Mouse (Mus musculus): Measurements from ENCODE around the gene Figla.

Gene Figla

GRCm38 (mm10) chr6:86029323-86029713 is 13.3 kb downstream of the Figla start:
- no peak for DNase-seq

DNA sequence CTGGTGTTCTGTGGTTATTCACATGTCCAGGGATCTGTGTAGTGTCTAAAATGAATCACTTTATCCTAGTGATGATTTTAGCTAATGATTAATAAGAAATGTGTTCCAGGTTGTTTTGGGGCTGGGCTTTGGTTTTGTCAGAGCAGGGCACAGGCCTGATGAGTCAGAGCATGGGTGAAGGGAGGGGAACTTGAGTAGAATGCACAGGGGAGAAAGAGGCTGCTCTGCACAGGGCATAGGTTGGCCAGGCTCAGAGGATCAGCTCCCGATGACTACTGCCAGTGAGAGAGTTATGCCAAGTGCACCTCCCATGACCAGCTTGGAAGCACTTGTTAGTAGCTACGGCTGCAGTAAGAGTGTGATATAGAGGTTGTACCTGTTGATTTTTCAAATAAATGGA is 15.6 kb downstream of the Figla start:
- DNase-seq = no peak

- no peak for DNase-seq
These were observed 17.7 kb downstream of the Figla start for GRCm38 (mm10) chr6:86033635-86034034.

GRCm38 (mm10) chr6:86038901-86039300 is 22.9 kb downstream of the Figla start:
- no peak for DNase-seq

DNA sequence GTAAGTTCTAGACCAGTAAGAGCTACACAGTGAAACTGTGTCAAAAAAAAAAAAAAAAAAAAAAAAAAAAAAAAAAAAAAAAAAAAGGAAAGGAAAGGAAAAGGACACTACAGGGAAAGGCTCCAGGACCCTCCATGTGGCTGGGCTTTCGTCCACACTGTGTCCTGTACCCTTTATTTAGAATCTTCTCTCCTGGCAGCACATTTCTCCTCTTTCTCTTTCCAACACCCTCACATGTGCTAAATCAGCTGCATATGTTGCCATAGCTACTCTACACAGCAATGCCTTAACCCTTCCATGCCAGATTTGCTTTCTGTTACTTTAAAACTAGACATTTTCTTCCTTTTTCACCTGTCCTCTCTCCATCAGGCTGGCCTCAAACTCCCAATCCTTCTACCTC is 24.2 kb downstream of the Figla start:
- no peak for DNase-seq

DNA sequence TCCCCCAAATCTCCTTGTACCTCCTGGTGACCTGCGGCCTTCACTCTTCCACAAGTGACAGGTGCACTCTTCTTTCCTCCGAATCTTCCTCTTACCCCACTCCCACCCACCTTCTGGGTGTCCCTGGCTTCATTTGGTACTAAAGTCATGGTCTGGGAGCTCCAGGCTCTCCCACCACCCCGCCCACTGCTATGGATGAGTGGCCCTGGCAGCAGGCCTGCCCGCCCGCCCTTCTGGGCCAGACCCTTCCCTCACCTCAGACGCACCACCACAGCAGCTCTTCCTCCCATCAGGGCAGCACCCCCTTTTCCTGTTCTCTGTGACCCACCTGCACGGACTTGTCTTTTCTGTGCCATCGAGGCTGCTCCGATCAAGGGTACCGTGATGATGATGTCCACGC is 31.5 kb downstream of the Figla start:
- DNase-seq = no peak

DNA sequence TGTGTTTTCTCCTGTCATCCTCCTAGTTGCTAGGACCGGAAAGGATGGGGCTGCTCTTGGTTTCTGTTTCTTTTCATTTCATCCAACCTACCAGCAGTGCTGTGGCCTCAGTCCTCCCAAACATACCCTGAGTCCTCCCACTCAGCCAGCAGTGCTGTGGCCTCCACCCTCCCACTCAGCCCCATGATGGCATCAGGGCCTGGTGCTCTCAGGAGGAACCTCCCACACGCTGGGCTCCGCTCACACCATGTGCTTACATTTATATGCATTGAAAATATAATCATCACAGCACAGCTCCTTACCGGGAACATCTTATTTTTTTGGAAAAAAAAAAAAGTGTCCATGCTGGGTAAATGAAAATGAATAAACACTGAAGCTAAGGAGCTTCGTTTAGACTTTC is 32.5 kb downstream of the Figla start:
- no peak for DNase-seq

- no peak for DNase-seq
These were observed 34.8 kb downstream of the Figla start for GRCm38 (mm10) chr6:86050586-86051268.

GRCm38 (mm10) chr6:86052032-86052459 is 36.1 kb downstream of the Figla start:
- DNase-seq = no peak

GRCm38 (mm10) chr6:86052556-86052955 is 36.6 kb downstream of the Figla start:
- no peak for DNase-seq

- no peak for DNase-seq
These were observed 37.1 kb downstream of the Figla start for GRCm38 (mm10) chr6:86053099-86053498.

- no peak for DNase-seq
These were observed 37.6 kb downstream of the Figla start for GRCm38 (mm10) chr6:86053594-86053993.

DNA sequence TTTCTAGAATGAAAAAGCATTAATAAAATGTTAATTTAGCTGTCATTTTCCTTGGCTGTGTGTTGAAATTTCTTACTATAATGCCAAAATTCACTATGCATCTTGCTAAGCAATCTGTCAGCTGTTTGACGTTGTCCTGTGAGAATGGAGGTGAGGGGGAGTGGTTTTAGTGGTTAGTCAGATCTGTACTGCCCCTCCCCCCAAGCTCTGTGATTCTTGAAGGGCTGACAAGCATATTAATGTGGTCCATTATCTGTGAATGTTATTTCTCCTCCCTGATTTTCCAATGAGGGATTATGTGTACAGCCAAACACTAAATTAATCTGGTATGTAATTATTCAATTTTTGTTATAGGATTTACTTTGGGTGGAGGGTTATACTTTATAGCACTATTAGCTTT is 42.5 kb downstream of the Figla start:
- no peak for DNase-seq

DNA sequence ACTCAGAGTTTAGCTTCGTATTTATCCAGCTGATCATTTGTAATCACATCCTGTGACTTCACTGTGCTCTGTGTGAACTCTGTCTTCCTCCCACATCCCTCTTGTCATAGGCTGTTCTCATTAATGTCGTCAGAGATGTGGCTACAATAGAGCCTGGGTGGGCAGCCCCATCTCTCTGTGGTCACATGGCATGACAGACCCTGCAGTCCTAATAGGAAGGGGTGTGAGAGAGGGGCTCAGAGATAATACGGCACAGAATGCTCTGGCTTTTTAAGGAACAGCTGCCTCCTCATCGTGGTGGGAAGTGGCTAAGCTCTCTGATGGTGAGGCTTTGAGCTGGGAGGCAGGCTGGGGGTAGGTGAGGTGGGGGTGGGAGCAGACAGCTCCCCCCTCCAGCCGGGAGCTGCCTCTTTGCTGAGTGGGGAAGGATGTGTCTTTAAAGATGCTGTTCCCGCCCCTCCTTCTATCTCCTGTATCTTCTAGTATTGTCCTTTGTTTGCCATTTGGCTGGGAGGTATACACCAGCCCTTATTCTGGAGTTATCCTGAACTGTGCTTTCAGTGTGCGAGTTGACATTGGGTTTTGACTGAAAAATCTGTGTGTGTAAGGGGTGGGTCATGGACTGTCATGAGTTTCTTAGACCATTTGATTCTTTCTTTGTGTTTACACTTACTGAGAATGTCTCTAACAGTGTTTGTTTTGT is 43.3 kb downstream of the Figla start:
- DNase-seq = no peak

DNA sequence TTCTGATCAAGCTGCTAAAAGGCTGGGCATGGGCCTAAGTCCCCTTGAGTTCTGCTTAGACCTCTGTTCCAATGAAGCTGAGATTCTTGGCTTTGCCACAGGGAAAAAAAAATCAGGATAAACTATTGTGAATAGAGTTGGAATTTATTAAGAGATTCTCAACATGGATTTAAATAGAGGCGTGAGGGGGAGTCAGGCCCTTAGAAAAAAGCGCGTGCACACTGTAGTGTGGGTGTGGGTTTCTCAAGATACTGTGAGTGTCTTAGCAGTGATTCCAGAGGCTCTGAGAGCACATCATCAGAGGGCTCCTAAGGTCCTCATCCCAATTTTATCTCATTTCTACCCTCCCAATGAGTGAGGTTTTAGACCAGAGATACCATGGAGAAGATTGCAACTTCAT is 44.2 kb downstream of the Figla start:
- DNase-seq = no peak

- no peak for DNase-seq
These were observed 46.3 kb downstream of the Figla start for GRCm38 (mm10) chr6:86062226-86062625.

- DNase-seq = no peak
These were observed 46.7 kb downstream of the Figla start for GRCm38 (mm10) chr6:86062684-86063083.

DNA sequence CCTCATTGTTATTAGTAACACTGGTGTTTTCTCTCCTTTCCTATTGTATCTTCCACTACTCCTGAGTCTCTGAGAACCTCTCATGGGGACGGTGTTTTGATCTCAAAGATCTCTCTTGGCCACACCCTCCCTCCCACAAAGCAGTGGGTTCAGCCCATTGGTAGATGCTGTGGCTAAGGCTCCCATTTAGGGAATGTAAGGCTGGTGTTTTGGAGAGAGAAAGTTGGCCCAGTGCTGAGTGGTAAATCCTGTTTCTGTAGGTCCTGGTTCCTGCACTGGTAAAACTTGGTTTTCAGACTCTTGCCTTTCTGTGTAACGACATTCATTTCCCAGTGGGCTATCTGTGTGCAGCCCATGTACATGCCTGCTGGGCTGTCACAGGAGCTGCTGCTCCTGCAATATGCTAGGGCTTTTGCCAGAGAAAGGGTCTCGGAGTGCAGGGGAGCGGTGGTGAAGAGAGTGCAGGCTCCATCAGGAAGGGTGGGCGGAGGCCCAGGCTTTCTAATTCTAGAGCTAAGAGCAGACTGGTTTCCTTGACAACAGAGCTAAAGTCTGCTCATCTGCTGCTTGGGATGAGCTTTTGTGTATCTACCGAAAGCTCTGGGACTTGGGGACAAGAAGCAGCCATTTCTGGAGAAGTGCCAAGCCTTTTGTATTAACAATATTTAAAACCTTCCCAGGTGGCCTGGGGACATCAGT is 48.5 kb downstream of the Figla start:
- DNase-seq = no peak

DNA sequence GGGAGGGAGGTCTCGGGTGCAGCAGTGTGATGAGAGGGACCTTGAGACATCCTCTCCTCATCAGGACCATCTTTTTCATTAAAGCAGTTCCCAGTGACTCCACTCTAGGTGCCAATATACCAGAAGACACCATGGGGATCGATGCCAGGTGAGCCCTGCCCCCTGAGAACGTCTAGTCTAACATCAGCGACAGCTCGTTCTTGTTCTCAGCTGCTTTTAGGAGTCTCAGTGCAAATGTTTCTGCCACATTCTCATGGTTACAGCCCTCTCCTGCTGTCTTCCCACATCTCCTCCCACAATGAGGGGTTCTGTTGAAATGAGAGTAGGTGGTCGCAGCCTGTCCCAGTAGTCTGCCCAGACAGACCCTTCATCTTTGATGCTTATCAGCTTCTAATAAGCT is 50.8 kb downstream of the Figla start:
- DNase-seq = no peak

GRCm38 (mm10) chr6:86067145-86067544 is 51.2 kb downstream of the Figla start:
- DNase-seq = no peak

DNA sequence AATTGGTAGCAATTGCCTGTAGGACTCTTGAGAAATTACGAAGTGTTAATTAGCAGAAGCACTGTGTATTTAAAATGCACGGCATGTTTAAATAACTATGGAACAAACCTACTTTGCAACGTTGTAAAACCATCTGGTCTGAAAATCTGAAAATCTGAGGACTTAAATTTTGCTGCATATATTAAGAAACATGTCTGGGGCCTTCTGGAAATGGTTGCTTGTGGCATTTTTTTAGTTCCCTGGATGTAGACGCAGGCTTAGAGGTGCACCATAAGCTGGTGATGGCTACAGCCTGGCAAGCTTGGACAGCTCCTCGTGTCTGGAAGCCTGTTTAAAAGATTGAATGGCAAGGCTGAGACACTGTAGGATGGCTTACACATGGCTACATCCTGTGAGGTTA is 53.0 kb downstream of the Figla start:
- no peak for DNase-seq

DNA sequence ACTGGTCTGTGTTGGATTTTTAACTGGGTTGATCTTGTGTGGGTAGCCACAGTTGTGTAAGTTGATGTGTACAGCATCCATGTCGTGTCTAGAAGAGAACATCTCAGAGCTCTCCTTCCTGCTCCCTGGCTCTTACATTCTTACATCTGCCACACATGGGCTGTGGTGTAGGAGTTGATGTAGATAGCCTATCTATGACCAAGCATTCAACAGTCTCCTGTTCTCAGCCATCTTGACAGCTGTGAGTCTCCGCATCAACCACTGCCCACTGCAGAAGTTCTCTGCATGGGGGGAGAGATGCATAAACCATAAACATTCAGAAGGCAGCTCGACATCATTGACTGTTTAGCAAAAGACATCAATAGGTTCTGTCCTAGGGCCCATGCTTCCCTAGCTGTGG is 53.9 kb downstream of the Figla start:
- DNase-seq = no peak

DNA sequence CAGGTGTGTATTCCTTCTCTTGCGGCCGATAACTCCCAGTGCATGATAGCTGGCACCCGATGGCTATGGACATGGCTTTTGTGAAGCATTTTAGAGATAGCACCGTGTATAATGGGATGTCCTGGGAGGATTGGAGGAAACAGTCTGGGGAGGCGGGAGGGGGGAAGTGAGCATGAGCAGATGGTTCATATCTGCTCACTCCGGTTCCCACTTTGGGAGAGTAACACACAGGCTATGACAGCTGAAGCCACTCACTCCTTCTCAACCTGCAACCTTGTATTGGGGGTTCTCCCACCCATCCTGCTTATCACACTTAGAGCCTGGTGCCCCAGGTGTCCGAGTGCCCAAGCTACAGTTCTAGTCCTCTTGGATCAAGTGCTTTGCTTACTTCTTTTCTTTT is 54.3 kb downstream of the Figla start:
- DNase-seq = no peak

Data from spleen, adult 18-20 months (tissue).